Mouse (Mus musculus): ENCODE data around the gene Lce3f. TPM values are rescaled to one million over a fixed set of nuclear protein-coding genes. Genes with fewer than 3 reads are reported as not detected.

Lce3f gene
- not detected in 2 replicates for polyA plus RNA-seq (2015; fragmentation: Nextera tagmentation; extraction: Ambion mirVana)

GRCm38 (mm10) chr3:92991926-92992325 lies at the start of gene Lce3f:
Lce3f (plus strand) TSS chr3:92992226.

GRCm38 (mm10) chr3:92944186-92944585 lies 47.8 kb upstream of the Lce3f start, which contains the start of gene Lce3c:
Lce3c (plus strand) TSS chr3:92944486.

GRCm38 (mm10) chr3:92957090-92957489 lies 34.9 kb upstream of the Lce3f start, which contains the start of gene Lce3d:
Lce3d (plus strand) TSS chr3:92957390.

GRCm38 (mm10) chr3:92966761-92967160 lies 25.3 kb upstream of the Lce3f start, which contains the start of gene Lce3e:
Lce3e (plus strand) TSS chr3:92967061.

GRCm38 (mm10) chr3:93015460-93016104 lies 23.6 kb downstream of the Lce3f start, which contains the start of gene Crct1:
Crct1 (minus strand) TSS chr3:93015687.

GRCm38 (mm10) chr3:93018960-93019359 lies 26.9 kb downstream of the Lce3f start, which contains the start of gene Lce1m:
Lce1m (minus strand) TSS chr3:93019060.

Other genes starting within 250 kb of the Lce3f start
- not detected in 2 replicates for gene Lce1g, start 239.9 kb upstream of the Lce3f start, polyA plus RNA-seq (2015; fragmentation: Nextera tagmentation; extraction: Ambion mirVana)
- not detected in 2 replicates for gene Lce1h, start 227.2 kb upstream of the Lce3f start, polyA plus RNA-seq (2015; fragmentation: Nextera tagmentation; extraction: Ambion mirVana)
- gene Lce1i, start 213.3 kb upstream of the Lce3f start, polyA plus RNA-seq (2015; fragmentation: Nextera tagmentation; extraction: Ambion mirVana): not detected in 2 replicates
- not detected in 2 replicates for gene Lce1j, start 201.7 kb upstream of the Lce3f start, polyA plus RNA-seq (2015; fragmentation: Nextera tagmentation; extraction: Ambion mirVana)
- not detected in 2 replicates for gene Lce1k, start 184.3 kb upstream of the Lce3f start, polyA plus RNA-seq (2015; fragmentation: Nextera tagmentation; extraction: Ambion mirVana)
- gene Kprp, start 165.0 kb upstream of the Lce3f start, polyA plus RNA-seq (2015; fragmentation: Nextera tagmentation; extraction: Ambion mirVana): not detected in 2 replicates
- not detected in 2 replicates for gene Lce1l, start 140.9 kb upstream of the Lce3f start, polyA plus RNA-seq (2015; fragmentation: Nextera tagmentation; extraction: Ambion mirVana)
- gene 2310050C09Rik, start 122.0 kb upstream of the Lce3f start, polyA plus RNA-seq (2015; fragmentation: Nextera tagmentation; extraction: Ambion mirVana): not detected in 2 replicates
- not detected in 2 replicates for gene Lce3a, start 66.0 kb upstream of the Lce3f start, polyA plus RNA-seq (2015; fragmentation: Nextera tagmentation; extraction: Ambion mirVana)
- not detected in 2 replicates for gene Lce3b, start 59.2 kb upstream of the Lce3f start, polyA plus RNA-seq (2015; fragmentation: Nextera tagmentation; extraction: Ambion mirVana)
- not detected in 2 replicates for gene Lce3c, start 47.7 kb upstream of the Lce3f start, polyA plus RNA-seq (2015; fragmentation: Nextera tagmentation; extraction: Ambion mirVana)
- not detected in 2 replicates for gene Lce3d, start 34.8 kb upstream of the Lce3f start, polyA plus RNA-seq (2015; fragmentation: Nextera tagmentation; extraction: Ambion mirVana)
- not detected in 2 replicates for gene Lce3e, start 25.2 kb upstream of the Lce3f start, polyA plus RNA-seq (2015; fragmentation: Nextera tagmentation; extraction: Ambion mirVana)
- gene Crct1, start 23.5 kb downstream of the Lce3f start, polyA plus RNA-seq (2015; fragmentation: Nextera tagmentation; extraction: Ambion mirVana): 0.79 and 0.97 TPM in 2 replicates
- gene Lce1m, start 26.8 kb downstream of the Lce3f start, polyA plus RNA-seq (2015; fragmentation: Nextera tagmentation; extraction: Ambion mirVana): not detected in 2 replicates
- gene Gm4858, start 76.6 kb downstream of the Lce3f start, polyA plus RNA-seq (2015; fragmentation: Nextera tagmentation; extraction: Ambion mirVana): not detected in 2 replicates
- gene Crnn, start 152.6 kb downstream of the Lce3f start, polyA plus RNA-seq (2015; fragmentation: Nextera tagmentation; extraction: Ambion mirVana): not detected in 2 replicates
- gene Flg2, start 205.1 kb downstream of the Lce3f start, polyA plus RNA-seq (2015; fragmentation: Nextera tagmentation; extraction: Ambion mirVana): not detected in 2 replicates